Mouse (Mus musculus): ENCODE results near the gene Gdpd4. TPM values are rescaled to one million over a fixed set of nuclear protein-coding genes. Genes with fewer than 3 reads are reported as not detected.

Gdpd4 gene
- polyA plus RNA-seq, 1 experiment from 2014 or later: not detected

DNA sequence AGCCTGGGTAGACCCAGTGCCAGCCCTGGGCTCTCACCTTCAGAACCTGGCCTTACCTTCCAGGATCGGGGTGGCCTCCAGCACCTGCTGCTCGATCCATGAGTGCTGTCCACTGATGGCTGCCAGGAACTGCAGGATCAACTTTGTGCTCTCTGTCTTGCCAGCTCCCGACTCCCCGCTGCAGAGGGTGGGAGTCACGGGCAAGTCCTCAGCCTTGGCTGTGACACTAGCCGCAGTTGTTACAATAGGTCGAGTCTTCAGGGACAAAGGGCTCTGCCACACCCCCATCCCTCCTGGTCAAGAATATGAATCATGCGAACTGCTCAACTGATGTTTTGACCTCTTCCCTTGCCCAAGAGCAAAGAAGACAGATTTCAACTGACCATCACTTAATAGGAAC lies 177.8 kb downstream of the Gdpd4 start:
- WGBS: 93% methylated on average over 8 of the region's 8 CpGs

More for the DNA sequence above, 177.8 kb downstream of the Gdpd4 start:
- Histone ChIP-seq H3K27me3 (ENCODE audit: insufficient read depth, poor library complexity, severe bottlenecking) (no peaks in the 10 kb centered on the region), H3K4me1 (replicated peaks) (peaks cover 10% of the 10 kb centered on the region; the same call in 1 of the 2 replicates), H3K4me3 (no peak overlapping the region), H3K27ac (no peak overlapping the region), H3K9me3 (peaks cover 11% of the 10 kb centered on the region), H3K36me3 (peaks cover 35% of the 10 kb centered on the region)
- no peak for DNase-seq (ENCODE audit: low spot score)

Other genes with a start within 250 kb of the Gdpd4 start
- 251 and 292 TPM in 2 replicates for gene Clns1a, start 223.3 kb upstream of the Gdpd4 start, polyA plus RNA-seq (2016; fragmentation: Nextera tagmentation; extraction: Ambion mirVana)
- 5.2 and 5.3 TPM in 2 replicates for gene Aqp11, start 181.7 kb upstream of the Gdpd4 start, polyA plus RNA-seq (2016; fragmentation: Nextera tagmentation; extraction: Ambion mirVana)
- gene Pak1, start 131.4 kb upstream of the Gdpd4 start, polyA plus RNA-seq (2016; fragmentation: Nextera tagmentation; extraction: Ambion mirVana): 58.8 and 90.7 TPM in 2 replicates
- gene Myo7a, start 199.6 kb downstream of the Gdpd4 start, polyA plus RNA-seq (2016; fragmentation: Nextera tagmentation; extraction: Ambion mirVana): 17.3 and 21.2 TPM in 2 replicates
- 0.07 and 0.13 TPM in 2 replicates for gene Omp, start 225.5 kb downstream of the Gdpd4 start, polyA plus RNA-seq (2016; fragmentation: Nextera tagmentation; extraction: Ambion mirVana)

Measured in hindbrain, embryonic 10.5 days (tissue).